Mouse (Mus musculus): ENCODE data around the gene Acbd5. TPM values are rescaled to one million over a fixed set of nuclear protein-coding genes. Genes with fewer than 3 reads are reported as not detected.

Acbd5 gene
- total and polyA plus RNA-seq, 3 experiments = 10.9 to 15.2 (median 13.9) TPM

DNA sequence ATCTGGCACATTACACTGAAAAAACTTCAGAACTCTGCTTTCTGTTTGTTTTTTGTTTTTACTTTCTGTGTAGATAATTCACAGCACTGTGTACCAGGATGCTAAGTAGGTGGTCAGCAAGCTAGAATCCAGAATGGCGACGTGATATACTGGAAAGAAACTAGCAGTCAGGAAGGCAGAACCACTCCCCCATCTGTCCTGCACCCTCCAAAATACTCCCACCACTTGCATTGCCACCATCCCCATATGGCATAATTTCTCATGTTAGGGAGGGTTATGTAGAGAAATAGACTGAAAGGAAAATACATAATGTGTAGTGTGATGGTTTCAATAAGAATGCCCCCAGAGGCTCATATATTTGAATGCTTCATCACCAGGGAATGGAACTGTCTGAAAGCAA is 16.1 kb upstream of the Acbd5 start:
- no peaks in the 10 kb centered on the region for H3K27me3 ChIP-seq (replicated peaks)
- H3K9ac ChIP-seq (ENCODE audit: insufficient read depth, low read depth) = no peak overlapping the region
- TF ChIP-seq SIN3A (IDR thresholded peaks at IDR 0.05; ENCODE audit: low read length) (no peak), NRF1 (IDR thresholded peaks at IDR 0.05; ENCODE audit: low read depth, low read length) (no peak), MEF2A (IDR thresholded peaks at IDR 0.05; ENCODE audit: borderline replicate concordance, low read depth, low read length) (no peak), USF2 (conservative IDR thresholded peaks at IDR 0.05; ENCODE audit: low read depth, low read length) (no peak), IRF4 (IDR thresholded peaks at IDR 0.05; ENCODE audit: low read depth, low read length) (no peak), ZNF384 (IDR thresholded peaks at IDR 0.05; ENCODE audit: low read depth, low read length) (no peak), GABPA (IDR thresholded peaks at IDR 0.05; ENCODE audit: insufficient replicate concordance, low read depth, low read length) (no peak), MXI1 (IDR thresholded peaks at IDR 0.05; ENCODE audit: low read depth, low read length) (no peak), NELFE (IDR thresholded peaks at IDR 0.05; ENCODE audit: low read depth, low read length) (no peak), MAX (IDR thresholded peaks at IDR 0.05; ENCODE audit: low read length) (no peak)
- H3K9me3 ChIP-seq (replicated peaks; ENCODE audit: low read length) = peaks cover 4% of the 10 kb centered on the region
- H3K4me2 ChIP-seq (ENCODE audit: insufficient read depth, low read depth, poor library complexity, severe bottlenecking) = no peak overlapping the region
- DNase-seq (ENCODE audit: extremely low read depth) = no peak
- H3K4me3 ChIP-seq (replicated peaks in 1 of 3; ENCODE audit: low read depth in 2 of 3, low read length in 2 of 3, poor library complexity in 1 of 3) = no peak overlapping the region
- H3K4me1 ChIP-seq (ENCODE audit: control insufficient read depth in 1 of 2, insufficient read depth in 2 of 2) = peaks cover 0 to 5% of the 10 kb centered on the region in 2 experiments; a peak in 1 of 4 replicates
- H3K27ac ChIP-seq (ENCODE audit: insufficient read depth, low read depth) = no peak overlapping the region
- no peaks in the 10 kb centered on the region for H3K36me3 ChIP-seq (replicated peaks in 1 of 2; ENCODE audit: control insufficient read depth in 1 of 2, insufficient read depth in 1 of 2, low read length in 1 of 2)
- H3K79me2 ChIP-seq (replicated peaks; ENCODE audit: control insufficient read depth, extremely low read depth, insufficient read depth, poor library complexity, severe bottlenecking) = no peaks in the 10 kb centered on the region
- dilution Hi-C loops (cut with MboI; ENCODE audit: extremely low pct_ligation_motif_present, extremely low pct_unique_long_range_greater_than_20kb, low sequenced_read_pairs) = no loop called here
- in situ Hi-C loops (cut with MboI; ENCODE audit: low pct_ligation_motif_present, low pct_unique_long_range_greater_than_20kb, low sequenced_read_pairs) = no loop called here

DNA sequence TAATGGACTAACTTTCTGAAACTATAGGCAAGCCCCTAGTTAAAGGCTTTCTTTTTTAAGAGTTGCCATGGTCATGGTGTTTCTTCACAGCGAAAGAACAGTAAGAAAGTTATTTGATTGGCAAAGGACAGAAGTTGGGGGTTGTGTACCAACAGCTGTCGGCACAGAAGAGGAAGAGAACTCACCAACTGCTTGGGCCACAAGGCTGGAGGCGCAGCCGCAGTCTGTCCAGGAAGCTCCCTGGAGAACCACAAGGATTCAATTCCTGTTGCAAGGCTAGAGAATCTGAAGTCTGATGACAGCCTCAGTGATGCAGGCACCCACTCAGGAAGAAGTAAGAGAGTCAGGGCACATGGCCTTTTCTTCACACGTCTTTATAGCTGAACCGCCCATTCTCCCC is 15.4 kb upstream of the Acbd5 start:
- no peak for TF ChIP-seq USF2 (conservative IDR thresholded peaks at IDR 0.05; ENCODE audit: low read depth, low read length)
- TF ChIP-seq EP300 (IDR thresholded peaks at IDR 0.05; ENCODE audit: low read length) = no peak
- TF ChIP-seq MAFK (IDR thresholded peaks at IDR 0.05; ENCODE audit: insufficient replicate concordance, low read length) = no peak
- TF ChIP-seq ELF1 (IDR thresholded peaks at IDR 0.05; ENCODE audit: low read depth, low read length) = no peak
- TF ChIP-seq CHD1 (IDR thresholded peaks at IDR 0.05; ENCODE audit: low read depth, low read length) = no peak
- no peak for TF ChIP-seq HCFC1 (IDR thresholded peaks at IDR 0.05; ENCODE audit: low read depth, low read length)
- no peak for TF ChIP-seq ZNF384 (IDR thresholded peaks at IDR 0.05; ENCODE audit: low read depth, low read length)
- TF ChIP-seq CHD2 (IDR thresholded peaks at IDR 0.05; ENCODE audit: low read length) = no peak
- no peak for TF ChIP-seq ETS1 (conservative IDR thresholded peaks at IDR 0.05; ENCODE audit: low read depth, low read length)
- no peak for TF ChIP-seq MYC (IDR thresholded peaks at IDR 0.05; ENCODE audit: low read depth, low read length)
- TF ChIP-seq NRF1 (IDR thresholded peaks at IDR 0.05; ENCODE audit: low read depth, low read length) = no peak
- no peak for TF ChIP-seq CTCF (conservative IDR thresholded peaks at IDR 0.05 in 1 of 2, IDR thresholded peaks at IDR 0.05 in 1 of 2; ENCODE audit: low read depth in 2 of 2, low read length in 2 of 2)
- no peak for TF ChIP-seq ZKSCAN1 (IDR thresholded peaks at IDR 0.05; ENCODE audit: borderline replicate concordance, low read depth, low read length)
- TF ChIP-seq TBP (conservative IDR thresholded peaks at IDR 0.05; ENCODE audit: low read depth, low read length) = no peak
- no peak overlapping the region for H3K9ac ChIP-seq (ENCODE audit: insufficient read depth, low read depth)
- no peak overlapping the region for H3K27ac ChIP-seq (ENCODE audit: insufficient read depth, low read depth)
- H3K36me3 ChIP-seq (replicated peaks in 1 of 2; ENCODE audit: control insufficient read depth in 1 of 2, insufficient read depth in 1 of 2, low read length in 1 of 2) = no peaks in the 10 kb centered on the region
- no peak for DNase-seq (ENCODE audit: extremely low read depth)
- no peaks in the 10 kb centered on the region for H3K79me2 ChIP-seq (replicated peaks; ENCODE audit: control insufficient read depth, extremely low read depth, insufficient read depth, poor library complexity, severe bottlenecking)
- H3K4me1 ChIP-seq (ENCODE audit: control insufficient read depth in 1 of 2, insufficient read depth in 2 of 2) = peaks cover 0 to 5% of the 10 kb centered on the region in 2 experiments; a peak in 1 of 4 replicates
- in situ Hi-C loops (cut with MboI; ENCODE audit: low pct_ligation_motif_present, low pct_unique_long_range_greater_than_20kb, low sequenced_read_pairs) = no loop called here
- H3K4me2 ChIP-seq (ENCODE audit: insufficient read depth, low read depth, poor library complexity, severe bottlenecking) = no peak overlapping the region
- dilution Hi-C loops (cut with MboI; ENCODE audit: extremely low pct_ligation_motif_present, extremely low pct_unique_long_range_greater_than_20kb, low sequenced_read_pairs) = no loop called here
- no peaks in the 10 kb centered on the region for H3K27me3 ChIP-seq (replicated peaks)
- H3K4me3 ChIP-seq (replicated peaks in 1 of 3; ENCODE audit: low read depth in 2 of 3, low read length in 2 of 3, poor library complexity in 1 of 3) = no peak overlapping the region
- peaks cover 4% of the 10 kb centered on the region for H3K9me3 ChIP-seq (replicated peaks; ENCODE audit: low read length)

Data from CH12.LX (cell line).